Mouse (Mus musculus): ENCODE measurements around the gene Slc11a2. TPM values are rescaled to one million over a fixed set of nuclear protein-coding genes. Genes with fewer than 3 reads are reported as not detected.
"Not testable (repeated sequence)": the region's sequence is repeated elsewhere in the genome, so short reads cannot be mapped to it uniquely, and the experiment has no call there.

The Slc11a2 gene
- total RNA-seq, 2 experiments from 2014 or later, result 38.4 to 52.0 TPM

DNA sequence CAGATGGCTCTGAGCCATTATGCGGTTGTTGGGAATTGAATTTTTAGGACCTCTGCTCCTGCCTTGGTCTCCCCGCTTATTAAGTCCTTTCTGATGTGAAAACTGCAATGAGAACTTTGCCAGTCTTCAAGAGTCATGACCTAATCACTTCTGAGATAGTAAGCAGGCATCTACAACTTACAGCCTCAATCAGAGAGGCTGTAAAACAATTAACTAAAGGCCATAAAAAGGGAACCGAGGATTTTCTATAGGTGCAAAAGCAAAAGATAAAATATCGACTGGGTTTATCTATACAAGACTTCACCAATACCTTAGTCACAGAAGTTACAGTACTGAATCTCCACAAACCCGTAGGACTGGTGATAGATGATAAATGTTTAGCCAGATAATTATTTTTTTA, 69.0 kb downstream of the Slc11a2 start:
- Histone ChIP-seq H3K27ac (no peak overlapping the region), H3K4me3 (no peak overlapping the region)
- intact Hi-C loops (cut with DNase I), result no loop called here
- no peak for DNase-seq
- no peak for TF ChIP-seq CTCF (IDR thresholded peaks at IDR 0.05)

GRCm38 (mm10) chr15:100353399-100353798, 71.5 kb downstream of the Slc11a2 start:
- H3K27ac ChIP-seq; DNase-seq; intact Hi-C loops (cut with DNase I); H3K4me3 ChIP-seq: not testable (repeated sequence)

DNA sequence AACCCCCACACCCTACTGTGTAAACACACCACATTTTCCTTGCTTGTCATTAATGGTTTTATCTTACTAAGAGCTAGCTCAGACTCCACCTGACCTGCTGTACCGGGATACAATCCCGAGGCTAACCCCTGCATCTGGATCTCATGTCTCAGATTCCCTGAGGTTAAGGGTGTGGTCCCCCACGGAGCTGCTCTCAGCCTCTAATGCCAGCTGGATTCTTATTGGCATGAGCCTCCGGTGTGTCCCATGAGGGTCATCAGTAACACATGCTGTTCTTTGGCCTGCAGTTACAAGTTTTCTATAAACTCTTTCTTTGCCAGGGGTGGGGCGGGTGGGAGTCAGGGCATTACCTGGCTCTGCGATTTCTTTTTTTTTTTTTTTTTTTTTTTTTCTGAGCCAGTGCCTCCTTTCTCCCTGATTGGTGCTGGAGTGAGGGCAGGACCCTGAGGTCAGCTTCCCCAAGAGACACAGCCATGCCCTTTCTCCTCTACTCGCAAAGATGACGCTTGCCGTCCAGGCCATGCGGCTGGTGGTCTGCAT, 72.1 kb downstream of the Slc11a2 start, which contains the start of the genes Methig1 and Mettl7a2:
TSS of gene Methig1 (plus strand) at position 439 of the 540 bp plus-strand sequence.
TSS of gene Mettl7a2 (plus strand) at position 490 of the 540 bp plus-strand sequence.
- no peak for TF ChIP-seq CTCF (IDR thresholded peaks at IDR 0.05)
- Histone ChIP-seq H3K27ac (no peak within 1 kb of the TSS), H3K4me3 (no peak within 1 kb of the TSS)
- intact Hi-C loops (cut with DNase I), result no loop called here
- DNase-seq, result no peak

GRCm38 (mm10) chr15:100351501-100352060, 73.3 kb downstream of the Slc11a2 start:
- DNase-seq, result no peak
- no peak for TF ChIP-seq CTCF (IDR thresholded peaks at IDR 0.05)
- intact Hi-C loops (cut with DNase I), result no loop called here
- Histone ChIP-seq H3K4me3 (no peak overlapping the region), H3K27ac (no peak overlapping the region)

GRCm38 (mm10) chr15:100349496-100349895, 75.4 kb downstream of the Slc11a2 start:
- no peak for DNase-seq
- TF ChIP-seq CTCF (IDR thresholded peaks at IDR 0.05), result no peak
- intact Hi-C loops (cut with DNase I), result no loop called here
- H3K4me3 ChIP-seq, result no peak overlapping the region
- no peak overlapping the region for H3K27ac ChIP-seq

GRCm38 (mm10) chr15:100346761-100347160, 78.1 kb downstream of the Slc11a2 start:
- Histone ChIP-seq H3K4me3 (no peak overlapping the region), H3K27ac (no peak overlapping the region)
- TF ChIP-seq CTCF (IDR thresholded peaks at IDR 0.05), result no peak
- DNase-seq, result no peak
- intact Hi-C loops (cut with DNase I), result no loop called here

- Histone ChIP-seq H3K27ac (no peak overlapping the region), H3K4me3 (no peak overlapping the region)
- no peak for DNase-seq
- no peak for TF ChIP-seq CTCF (IDR thresholded peaks at IDR 0.05)
- intact Hi-C loops (cut with DNase I), result no loop called here
Measured at GRCm38 (mm10) chr15:100345484-100345883, 79.4 kb downstream of the Slc11a2 start.

DNA sequence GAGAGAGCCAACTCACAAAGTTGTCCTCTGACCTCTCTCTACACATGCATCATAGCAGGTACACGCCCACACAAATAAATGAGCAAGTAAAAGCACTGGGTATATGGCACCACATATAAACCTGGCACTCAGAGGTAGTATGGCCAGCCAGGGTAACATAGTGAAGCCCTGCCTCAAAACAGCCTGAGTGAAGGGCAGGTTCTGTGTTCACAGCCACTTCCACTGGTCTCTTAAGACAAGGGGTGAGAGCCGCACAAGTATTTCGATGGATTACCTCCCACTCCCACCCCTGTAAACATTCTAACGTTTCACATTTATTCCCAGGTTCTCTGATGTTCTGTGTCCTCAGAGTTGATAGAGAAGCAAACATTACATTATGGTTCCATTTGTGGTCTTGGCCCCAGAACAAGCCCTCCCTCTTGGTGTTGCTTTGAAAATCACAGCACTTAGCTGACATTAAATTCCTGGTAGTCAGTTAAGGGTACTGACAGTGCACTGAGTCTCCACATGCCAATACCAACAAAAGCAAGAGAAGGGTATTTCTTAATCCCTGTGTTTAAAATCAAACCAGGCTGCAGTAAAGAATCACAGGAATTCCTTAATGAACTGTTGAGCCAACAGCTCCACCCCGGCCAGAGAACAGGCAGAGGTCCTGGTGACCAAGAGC, 83.4 kb downstream of the Slc11a2 start:
- intact Hi-C loops (cut with DNase I); DNase-seq; H3K27ac ChIP-seq; H3K4me3 ChIP-seq: not testable (repeated sequence)

Other genes starting within 250 kb of the Slc11a2 start
- gene Atf1, start 197.3 kb downstream of the Slc11a2 start, total RNA-seq (2021), result 10 to 100 TPM; 55.4 to 56.6 TPM
- gene Tmprss12, start 144.2 kb downstream of the Slc11a2 start, total RNA-seq (2021), result not detected
- 10 to 100 TPM; 33.4 to 38.9 TPM for gene Mettl7a1, start 120.9 kb downstream of the Slc11a2 start, total RNA-seq (2021)
- gene Mettl7a3, start 90.1 kb downstream of the Slc11a2 start, total RNA-seq (2021), result under 1 TPM; 0.31 to 0.54 TPM
- not detected for gene Methig1, start 71.9 kb downstream of the Slc11a2 start, total RNA-seq (2021)
- under 1 TPM; 0.36 to 0.82 TPM for gene Mettl7a2, start 71.9 kb downstream of the Slc11a2 start, total RNA-seq (2021)
- not detected for gene Higd1c, start 60.5 kb downstream of the Slc11a2 start, total RNA-seq (2021)
- gene Gm5475, start 2.9 kb downstream of the Slc11a2 start, total RNA-seq (2021), result not detected
- gene Letmd1, start 44.0 kb upstream of the Slc11a2 start, total RNA-seq (2021), result 1 to 10 TPM; 8.8 to 10.0 TPM
- 1 to 10 TPM; 2.8 to 3.0 TPM for gene Csrnp2, start 70.4 kb upstream of the Slc11a2 start, total RNA-seq (2021)
- 10 to 100 TPM; 11.6 to 12.6 TPM for gene Tfcp2, start 126.9 kb upstream of the Slc11a2 start, total RNA-seq (2021)
- gene Pou6f1, start 174.9 kb upstream of the Slc11a2 start, total RNA-seq (2021), result 10 to 100 TPM; 12.9 to 13.1 TPM
- gene Dazap2, start 190.3 kb upstream of the Slc11a2 start, total RNA-seq (2021), result 10 to 100 TPM; 61.3 to 72.4 TPM
- gene Smagp, start 211.9 kb upstream of the Slc11a2 start, total RNA-seq (2021), result 1 to 10 TPM; 1.9 to 3.5 TPM
- gene Bin2, start 244.5 kb upstream of the Slc11a2 start, total RNA-seq (2021), result under 1 TPM in 1 of 2 experiments, not detected in 1; 0.69 TPM

Data from gastrocnemius, adult 2 months (tissue).